Mouse (Mus musculus) mesoderm, embryonic 11.5 days (tissue): ENCODE results near the gene Gm17018.
A peak's percentile ranks its signal among the peaks of the same experiment; 100 is the strongest.

Experiments used
- DNase-seq: peaks from one replicate; pipeline ENCODE4 v3.0.0-alpha.2; 2012; ENCODE audit warnings: low read depth, low spot score

Gm17018 gene

GRCm38 (mm10) chr19:45622144-45622543 lies 61.7 kb downstream of the Gm17018 start:
- DNase-seq, result no peak

- DNase-seq, result no peak
Measured at GRCm38 (mm10) chr19:45623710-45624109, 63.3 kb downstream of the Gm17018 start.

- DNase-seq, result no peak
Measured at GRCm38 (mm10) chr19:45627036-45627435, 66.6 kb downstream of the Gm17018 start.

GRCm38 (mm10) chr19:45628649-45629048 lies 68.2 kb downstream of the Gm17018 start:
- DNase-seq, result peak; percentile 30

- no peak for DNase-seq
Measured at GRCm38 (mm10) chr19:45629219-45629618, 68.8 kb downstream of the Gm17018 start.
